Mouse (Mus musculus): Measurements from ENCODE around the gene Numbl.
A peak's percentile ranks its signal among the peaks of the same experiment; 100 is the strongest.

- TF ChIP-seq CTCF (conservative IDR thresholded peaks at IDR 0.05; ENCODE audit: low read length) (peak; percentile 29), NANOG (IDR thresholded peaks at IDR 0.05; ENCODE audit: borderline replicate concordance, low read length) (no peak)
These were observed 30.5 kb downstream of the Numbl start for GRCm38 (mm10) chr7:27288732-27289131.

All from E14TG2a.4 (cell line).